Mouse (Mus musculus): Measurements from ENCODE around the gene Rpl36. TPM values are rescaled to one million over a fixed set of nuclear protein-coding genes. Genes with fewer than 3 reads are reported as not detected.

The Rpl36 gene
- polyA plus RNA-seq, 1 experiment, result 2,245 TPM

DNA sequence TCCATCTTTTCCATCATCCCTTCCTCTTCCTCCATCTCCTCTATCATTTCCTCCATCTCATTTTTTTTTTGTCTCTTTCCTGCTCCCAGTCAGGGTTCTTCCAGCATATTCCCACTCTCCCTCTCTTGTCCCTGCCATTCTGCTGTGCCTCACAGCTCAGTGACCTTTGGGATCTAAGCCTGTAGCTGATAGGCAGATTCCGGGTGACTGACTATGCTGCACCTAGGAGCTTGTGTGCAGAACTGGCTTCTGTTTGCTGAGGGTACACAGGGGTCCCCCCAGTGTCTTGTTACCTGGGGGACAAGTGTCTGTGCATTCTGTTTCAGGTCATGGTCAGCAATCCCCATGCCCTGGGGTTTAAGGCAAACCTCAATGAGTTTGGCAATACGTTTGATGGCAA, 41.6 kb downstream of the Rpl36 start:
- H3K27me3 ChIP-seq (ENCODE audit: control insufficient read depth, insufficient read depth, low read length), result no peaks in the 10 kb centered on the region
- no peaks in the 10 kb centered on the region for H3K4me1 ChIP-seq (ENCODE audit: control insufficient read depth, insufficient read depth, insufficient read length, low read length)
- H3K4me3 ChIP-seq (ENCODE audit: low read depth, low read length), result no peak overlapping the region
- WGBS, result 30% methylated on average over 2 of the region's 2 CpGs
- no peaks in the 10 kb centered on the region for H3K36me3 ChIP-seq (ENCODE audit: control insufficient read depth, insufficient read depth, low read length)
- H3K27ac ChIP-seq (ENCODE audit: insufficient read depth, low read depth, low read length), result no peak overlapping the region
- TF ChIP-seq POLR2A (IDR thresholded peaks at IDR 0.05; ENCODE audit: low read depth, low read length) (no peak), CTCF (IDR thresholded peaks at IDR 0.05; ENCODE audit: extremely low read depth, insufficient read length, insufficient replicate concordance, low read depth, low read length) (no peak)

- H3K27ac ChIP-seq (ENCODE audit: insufficient read depth, low read depth, low read length), result no peak overlapping the region
- no peaks in the 10 kb centered on the region for H3K4me1 ChIP-seq (ENCODE audit: control insufficient read depth, insufficient read depth, insufficient read length, low read length)
- no peaks in the 10 kb centered on the region for H3K36me3 ChIP-seq (ENCODE audit: control insufficient read depth, insufficient read depth, low read length)
- WGBS, result 79% methylated on average over 3 of the region's 3 CpGs
- H3K27me3 ChIP-seq (ENCODE audit: control insufficient read depth, insufficient read depth, low read length), result no peaks in the 10 kb centered on the region
- TF ChIP-seq CTCF (IDR thresholded peaks at IDR 0.05; ENCODE audit: extremely low read depth, insufficient read length, insufficient replicate concordance, low read depth, low read length), result no peak
- no peak overlapping the region for H3K4me3 ChIP-seq (ENCODE audit: low read depth, low read length)
Measured at GRCm38 (mm10) chr17:56655311-56655710, 42.1 kb downstream of the Rpl36 start.

- H3K27ac ChIP-seq (ENCODE audit: insufficient read depth, low read depth, low read length), result no peak overlapping the region
- H3K4me1 ChIP-seq (ENCODE audit: control insufficient read depth, insufficient read depth, insufficient read length, low read length), result no peaks in the 10 kb centered on the region
- no peaks in the 10 kb centered on the region for H3K36me3 ChIP-seq (ENCODE audit: control insufficient read depth, insufficient read depth, low read length)
- no peak overlapping the region for H3K4me3 ChIP-seq (ENCODE audit: low read depth, low read length)
- no peaks in the 10 kb centered on the region for H3K27me3 ChIP-seq (ENCODE audit: control insufficient read depth, insufficient read depth, low read length)
- 85% methylated on average over 6 of the region's 6 CpGs for WGBS
- TF ChIP-seq CTCF (IDR thresholded peaks at IDR 0.05; ENCODE audit: extremely low read depth, insufficient read length, insufficient replicate concordance, low read depth, low read length) (no peak), POLR2A (IDR thresholded peaks at IDR 0.05; ENCODE audit: low read depth, low read length) (no peak)
Measured at GRCm38 (mm10) chr17:56656171-56656570, 43.0 kb downstream of the Rpl36 start.

DNA sequence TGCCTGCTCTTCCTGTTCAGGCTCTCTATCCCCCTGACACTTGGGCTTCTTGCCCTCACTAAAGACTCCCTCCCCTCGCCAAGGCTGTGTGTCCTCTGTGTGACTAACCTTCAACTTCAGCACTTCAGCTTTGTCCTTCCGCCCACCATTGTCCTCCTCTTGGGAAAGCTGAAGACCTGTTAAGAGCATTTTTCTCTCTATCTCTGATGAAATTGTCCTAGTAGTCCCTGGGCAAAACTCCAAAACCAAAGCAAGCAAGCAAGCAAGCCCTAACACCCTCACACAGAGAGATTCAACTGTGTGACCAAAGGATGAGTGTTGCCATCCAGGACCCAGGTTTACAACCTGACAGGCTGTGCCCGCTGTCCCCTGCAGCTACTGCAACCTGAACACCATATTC, 50.4 kb downstream of the Rpl36 start:
- H3K27ac ChIP-seq (ENCODE audit: insufficient read depth, low read depth, low read length), result no peak overlapping the region

More for the DNA sequence above, 50.4 kb downstream of the Rpl36 start:
- 63% methylated on average over 3 of the region's 3 CpGs for whole genome bisulfite sequencing
- TF ChIP-seq POLR2A (IDR thresholded peaks at IDR 0.05; ENCODE audit: low read depth, low read length) (no peak), CTCF (IDR thresholded peaks at IDR 0.05; ENCODE audit: extremely low read depth, insufficient read length, insufficient replicate concordance, low read depth, low read length) (no peak)
- H3K36me3 ChIP-seq (ENCODE audit: control insufficient read depth, insufficient read depth, low read length), result no peaks in the 10 kb centered on the region
- no peak overlapping the region for H3K4me3 ChIP-seq (ENCODE audit: low read depth, low read length)
- no peaks in the 10 kb centered on the region for H3K27me3 ChIP-seq (ENCODE audit: control insufficient read depth, insufficient read depth, low read length)
- H3K4me1 ChIP-seq (ENCODE audit: control insufficient read depth, insufficient read depth, insufficient read length, low read length), result peaks cover 7% of the 10 kb centered on the region; the same call in 1 of the 2 replicates

Other genes with a start within 250 kb of the Rpl36 start
- 42.5 and 54.1 TPM in 2 replicates for gene Ptprs, start 136.9 kb upstream of the Rpl36 start, polyA plus RNA-seq (2012; rRNA removed)
- gene Znrf4, start 101.0 kb upstream of the Rpl36 start, polyA plus RNA-seq (2012; rRNA removed), result not detected in 2 replicates
- 2.7 TPM in 2 replicates for gene Gm20219, start 59.0 kb upstream of the Rpl36 start, polyA plus RNA-seq (2012; rRNA removed)
- gene Safb2, start 28.8 kb upstream of the Rpl36 start, polyA plus RNA-seq (2012; rRNA removed), result 69.2 and 110 TPM in 2 replicates
- 47.8 and 95.7 TPM in 2 replicates for gene Safb, start 28.6 kb upstream of the Rpl36 start, polyA plus RNA-seq (2012; rRNA removed)
- gene 2410015M20Rik, start 3.6 kb upstream of the Rpl36 start, polyA plus RNA-seq (2012; rRNA removed), result 136 and 142 TPM in 2 replicates
- gene Lonp1, start 13.5 kb downstream of the Rpl36 start, polyA plus RNA-seq (2012; rRNA removed), result 31.1 and 55.7 TPM in 2 replicates
- 0.09 and 0.25 TPM in 2 replicates for gene Catsperd, start 14.7 kb downstream of the Rpl36 start, polyA plus RNA-seq (2012; rRNA removed)
- gene Ranbp3, start 59.9 kb downstream of the Rpl36 start, polyA plus RNA-seq (2012; rRNA removed), result 37.2 and 65.1 TPM in 2 replicates
- 662 and 1,009 TPM in 2 replicates for gene Ndufa11, start 104.4 kb downstream of the Rpl36 start, polyA plus RNA-seq (2012; rRNA removed)
- 13.2 and 18.0 TPM in 2 replicates for gene Vmac, start 104.6 kb downstream of the Rpl36 start, polyA plus RNA-seq (2012; rRNA removed)
- 34.9 and 36.8 TPM in 2 replicates for gene Nrtn, start 144.1 kb downstream of the Rpl36 start, polyA plus RNA-seq (2012; rRNA removed)
- 32.1 and 55.6 TPM in 2 replicates for gene Dus3l, start 151.3 kb downstream of the Rpl36 start, polyA plus RNA-seq (2012; rRNA removed)
- gene Prr22, start 156.8 kb downstream of the Rpl36 start, polyA plus RNA-seq (2012; rRNA removed), result 2.0 and 3.7 TPM in 2 replicates
- 7.7 and 15.4 TPM in 2 replicates for gene Rfx2, start 217.6 kb downstream of the Rpl36 start, polyA plus RNA-seq (2012; rRNA removed)

All from small intestine, adult 2 months (tissue).